ENCODE assay signal across 24 mouse cellular contexts in genomic region chr9:71133190-71133589, GRCm38 (mm10). TPM values are rescaled to one million over a fixed set of nuclear protein-coding genes. Genes with fewer than 3 reads are reported as not detected.
A peak's percentile ranks its signal among the peaks of the same experiment; 100 is the strongest.
DNase-seq lines count a peak whose midpoint lies in the region; ATAC-seq lines count a peak whose summit lies in the region.
"Had no signal": no experiment of that assay in that cellular context is flagged by ENCODE, and none has a peak within 500 bp of the region (broad histone marks: within the 10 kb centered on the region; RNA-seq: fewer than 3 reads in every experiment).

No protein-coding gene starts in this region.

- no peak overlapping the region for H3K9ac ChIP-seq in liver, embryonic 13.5 days
- H3K9ac ChIP-seq in liver, embryonic 12.5 days, result no peak overlapping the region
- H3K9ac ChIP-seq in liver, embryonic 16.5 days (ENCODE audit: low read depth, low read length), result no peak overlapping the region
- no peak overlapping the region for H3K9ac ChIP-seq in stomach, embryonic 15.5 days
- no peak overlapping the region for H3K9ac ChIP-seq in hindbrain, embryonic 11.5 days (ENCODE audit: low read depth, low read length)
- H3K9ac ChIP-seq: embryonic facial prominence, embryonic 12.5 days; embryonic facial prominence, embryonic 15.5 days; forebrain, embryonic 12.5 days; forebrain, embryonic 15.5 days; hindbrain, embryonic 13.5 days had no signal

- no peaks in the 10 kb centered on the region for H3K9me3 ChIP-seq in liver, embryonic 13.5 days (replicated peaks)
- no peaks in the 10 kb centered on the region for H3K9me3 ChIP-seq in liver, embryonic 12.5 days (replicated peaks)
- no peaks in the 10 kb centered on the region for H3K9me3 ChIP-seq in liver, embryonic 16.5 days (replicated peaks; ENCODE audit: control insufficient read depth, low read length)
- no peaks in the 10 kb centered on the region for H3K9me3 ChIP-seq in stomach, embryonic 15.5 days
- H3K9me3 ChIP-seq in hindbrain, embryonic 11.5 days (ENCODE audit: control insufficient read depth, low read length), result no peaks in the 10 kb centered on the region
- H3K9me3 ChIP-seq: embryonic facial prominence, embryonic 12.5 days; embryonic facial prominence, embryonic 15.5 days; forebrain, embryonic 12.5 days; forebrain, embryonic 15.5 days; hindbrain, embryonic 13.5 days had no signal

- H3K27me3 ChIP-seq in liver, embryonic 13.5 days, result no peaks in the 10 kb centered on the region
- H3K27me3 ChIP-seq in liver, embryonic 12.5 days (replicated peaks), result no peaks in the 10 kb centered on the region
- no peaks in the 10 kb centered on the region for H3K27me3 ChIP-seq in liver, embryonic 16.5 days (ENCODE audit: control insufficient read depth, insufficient read depth, low read depth, low read length)
- no peaks in the 10 kb centered on the region for H3K27me3 ChIP-seq in stomach, embryonic 15.5 days (replicated peaks)
- H3K27me3 ChIP-seq in hindbrain, embryonic 11.5 days (ENCODE audit: control insufficient read depth, insufficient read depth, low read length), result no peaks in the 10 kb centered on the region
- H3K27me3 ChIP-seq: embryonic facial prominence, embryonic 12.5 days; embryonic facial prominence, embryonic 15.5 days; forebrain, embryonic 12.5 days; forebrain, embryonic 15.5 days; hindbrain, embryonic 13.5 days had no signal

- H3K4me2 ChIP-seq in liver, embryonic 13.5 days, result no peak overlapping the region
- H3K4me2 ChIP-seq in liver, embryonic 12.5 days, result no peak overlapping the region
- no peak overlapping the region for H3K4me2 ChIP-seq in liver, embryonic 16.5 days (ENCODE audit: low read depth, low read length)
- H3K4me2 ChIP-seq in stomach, embryonic 15.5 days, result no peak overlapping the region
- H3K4me2 ChIP-seq in hindbrain, embryonic 11.5 days (replicated peaks; ENCODE audit: low read depth, low read length), result no peak overlapping the region
- H3K4me2 ChIP-seq: embryonic facial prominence, embryonic 12.5 days; embryonic facial prominence, embryonic 15.5 days; forebrain, embryonic 12.5 days; forebrain, embryonic 15.5 days; heart, embryonic 11.5 days; hindbrain, embryonic 13.5 days had no signal

- no peak for DNase-seq in liver, embryonic 13.5 days
- DNase-seq in yolk sac, embryonic 10.5 days (ENCODE audit: low spot score), result peak; percentile 18
- no peak for DNase-seq in gastrocnemius, adult 8-10 months (ENCODE audit: low spot score in 2 of 2)
- no peak for DNase-seq in hindbrain, embryonic 11.5 days (ENCODE audit: low spot score)
- DNase-seq: adrenal gland, adult 2 months; adrenal gland, postnatal 14 days; cerebellum, adult 11 months; cerebellum, adult 2 months; cerebellum, adult 9-11 months; cerebellum, postnatal 25 days; gastrocnemius, postnatal 10 days; gastrocnemius, postnatal 36 days; heart, adult 2 months had no signal

- no peak for ATAC-seq in liver, embryonic 13.5 days (ENCODE audit: low read depth)
- no peak for ATAC-seq in liver, embryonic 12.5 days
- ATAC-seq in liver, embryonic 16.5 days (ENCODE audit: low read depth), result no peak; the same call in 1 of the 2 replicates
- ATAC-seq in stomach, embryonic 15.5 days (ENCODE audit: insufficient read depth, low FRiP score, low read depth), result peak; percentile 69; the same call in 1 of the 2 replicates
- ATAC-seq in hindbrain, embryonic 11.5 days (ENCODE audit: low FRiP score), result no peak
- ATAC-seq: CD4-positive, CD25-positive, alpha-beta regulatory T cell, adult 4 months; forebrain, embryonic 15.5 days; hindbrain, embryonic 16.5 days had no signal

- H3K4me1 ChIP-seq in liver, embryonic 13.5 days (replicated peaks), result peaks cover 23% of the 10 kb centered on the region; the same call in 1 of the 2 replicates
- peaks cover 16% of the 10 kb centered on the region for H3K4me1 ChIP-seq in liver, embryonic 12.5 days
- H3K4me1 ChIP-seq in liver, embryonic 16.5 days (ENCODE audit: control insufficient read depth, low read depth, low read length), result peaks cover 10% of the 10 kb centered on the region
- no peaks in the 10 kb centered on the region for H3K4me1 ChIP-seq in stomach, embryonic 15.5 days
- H3K4me1 ChIP-seq in hindbrain, embryonic 11.5 days (replicated peaks; ENCODE audit: control insufficient read depth, insufficient read depth, low read length), result no peaks in the 10 kb centered on the region
- H3K4me1 ChIP-seq: embryonic facial prominence, embryonic 12.5 days; embryonic facial prominence, embryonic 15.5 days; forebrain, embryonic 12.5 days; forebrain, embryonic 15.5 days; hindbrain, embryonic 13.5 days had no signal

- WGBS in liver, embryonic 13.5 days (ENCODE audit: insufficient replicate concordance), result 79% methylated on average over 5 of the region's 5 CpGs
- WGBS in liver, embryonic 12.5 days (ENCODE audit: insufficient replicate concordance), result 68% methylated on average over 5 of the region's 5 CpGs
- WGBS in liver, embryonic 16.5 days (ENCODE audit: insufficient replicate concordance), result 62% methylated on average over 5 of the region's 5 CpGs
- 61% methylated on average over 5 of the region's 5 CpGs for WGBS in stomach, embryonic 15.5 days
- WGBS in hindbrain, embryonic 11.5 days, result 87% methylated on average over 5 of the region's 5 CpGs

- no peak overlapping the region for H3K4me3 ChIP-seq in liver, embryonic 13.5 days (replicated peaks)
- no peak overlapping the region for H3K4me3 ChIP-seq in liver, embryonic 12.5 days
- H3K4me3 ChIP-seq in liver, embryonic 16.5 days (ENCODE audit: low read depth, low read length), result no peak overlapping the region
- no peak overlapping the region for H3K4me3 ChIP-seq in stomach, embryonic 15.5 days (replicated peaks)
- no peak overlapping the region for H3K4me3 ChIP-seq in hindbrain, embryonic 11.5 days (ENCODE audit: low read depth, low read length)
- H3K4me3 ChIP-seq: embryonic facial prominence, embryonic 12.5 days; embryonic facial prominence, embryonic 15.5 days; forebrain, embryonic 12.5 days; forebrain, embryonic 15.5 days; heart, adult 2 months; hindbrain, embryonic 13.5 days had no signal

- 0 out of 2 replicates have a peak overlapping the region, but pooled peaks have one; percentile 37 for H3K27ac ChIP-seq in liver, embryonic 13.5 days
- H3K27ac ChIP-seq in liver, embryonic 12.5 days, result no peak overlapping the region
- H3K27ac ChIP-seq in liver, embryonic 16.5 days (ENCODE audit: low read length), result peak overlapping the region; percentile 60
- no peak overlapping the region for H3K27ac ChIP-seq in stomach, embryonic 15.5 days
- no peak overlapping the region for H3K27ac ChIP-seq in hindbrain, embryonic 11.5 days (ENCODE audit: low read depth, low read length)
- H3K27ac ChIP-seq: embryonic facial prominence, embryonic 12.5 days; embryonic facial prominence, embryonic 15.5 days; forebrain, embryonic 12.5 days; forebrain, embryonic 15.5 days; heart, adult 2 months; hindbrain, embryonic 13.5 days had no signal

- 0 out of 2 replicates have a peak, but pooled peaks cover 3% of the 10 kb centered on the region for H3K36me3 ChIP-seq in liver, embryonic 13.5 days
- no peaks in the 10 kb centered on the region for H3K36me3 ChIP-seq in liver, embryonic 12.5 days
- H3K36me3 ChIP-seq in liver, embryonic 16.5 days (ENCODE audit: control insufficient read depth, insufficient read depth), result no peaks in the 10 kb centered on the region
- no peaks in the 10 kb centered on the region for H3K36me3 ChIP-seq in stomach, embryonic 15.5 days
- H3K36me3 ChIP-seq in hindbrain, embryonic 11.5 days (ENCODE audit: control insufficient read depth, insufficient read depth, low read length), result no peaks in the 10 kb centered on the region
- H3K36me3 ChIP-seq: embryonic facial prominence, embryonic 12.5 days; embryonic facial prominence, embryonic 15.5 days; forebrain, embryonic 12.5 days; forebrain, embryonic 15.5 days; hindbrain, embryonic 13.5 days had no signal

RNA-seq across cellular contexts. Expression of gene Aqp9, which starts 35.3 kb away (rescaled TPM):
- 8.3 and 9.3 TPM in 2 replicates for polyA plus RNA-seq in liver, embryonic 13.5 days (2015; fragmentation: Nextera tagmentation; extraction: Ambion mirVana)
- polyA plus RNA-seq in liver, embryonic 12.5 days (2016; fragmentation: Nextera tagmentation; extraction: Ambion mirVana), result 10.1 and 10.3 TPM in 2 replicates
- 7.5 and 9.0 TPM in 2 replicates for polyA plus RNA-seq in liver, embryonic 16.5 days (2015; fragmentation: Nextera tagmentation; extraction: Ambion mirVana)
- 1.0 and 1.3 TPM in 2 replicates for polyA plus RNA-seq in stomach, embryonic 15.5 days (2015; fragmentation: Nextera tagmentation; extraction: Ambion mirVana)
- under 1 TPM in 2 of 4 experiments, not detected in 2; 0.13 to 0.16 TPM for total RNA-seq in gastrocnemius, adult 8-10 months (2022)
- 0.08 TPM in 1 of 2 replicates, not detected in the other for polyA plus RNA-seq in hindbrain, embryonic 11.5 days (2014; fragmentation: Nextera tagmentation; extraction: Ambion mirVana)
- polyA plus RNA-seq: embryonic facial prominence, embryonic 12.5 days had no signal

Comparison
In these comparisons a context has a peak if more than half of its experiments do, and no peak if none do; other contexts are left out.
1. H3K27ac ChIP-seq: peak in liver, embryonic 13.5 days (single experiment) and liver, embryonic 16.5 days (single experiment); none in liver, embryonic 12.5 days (single experiment), stomach, embryonic 15.5 days (single experiment) and hindbrain, embryonic 11.5 days (single experiment).